Mouse (Mus musculus): ENCODE measurements around the gene Tdo2. TPM values are rescaled to one million over a fixed set of nuclear protein-coding genes. Genes with fewer than 3 reads are reported as not detected.

Tdo2 gene
- polyA plus RNA-seq (2017; shearing (Covaris generic)), result under 1 TPM; 0.12 to 0.84 TPM

GRCm38 (mm10) chr3:81976102-81976501 lies at the start of gene Tdo2:
TSS of gene Tdo2 (minus strand) at chr3:81976202.

GRCm38 (mm10) chr3:81981990-81982389 lies 6.0 kb upstream of the Tdo2 start, which contains the start of gene Asic5:
TSS of gene Asic5 (plus strand) at chr3:81982290.

DNA sequence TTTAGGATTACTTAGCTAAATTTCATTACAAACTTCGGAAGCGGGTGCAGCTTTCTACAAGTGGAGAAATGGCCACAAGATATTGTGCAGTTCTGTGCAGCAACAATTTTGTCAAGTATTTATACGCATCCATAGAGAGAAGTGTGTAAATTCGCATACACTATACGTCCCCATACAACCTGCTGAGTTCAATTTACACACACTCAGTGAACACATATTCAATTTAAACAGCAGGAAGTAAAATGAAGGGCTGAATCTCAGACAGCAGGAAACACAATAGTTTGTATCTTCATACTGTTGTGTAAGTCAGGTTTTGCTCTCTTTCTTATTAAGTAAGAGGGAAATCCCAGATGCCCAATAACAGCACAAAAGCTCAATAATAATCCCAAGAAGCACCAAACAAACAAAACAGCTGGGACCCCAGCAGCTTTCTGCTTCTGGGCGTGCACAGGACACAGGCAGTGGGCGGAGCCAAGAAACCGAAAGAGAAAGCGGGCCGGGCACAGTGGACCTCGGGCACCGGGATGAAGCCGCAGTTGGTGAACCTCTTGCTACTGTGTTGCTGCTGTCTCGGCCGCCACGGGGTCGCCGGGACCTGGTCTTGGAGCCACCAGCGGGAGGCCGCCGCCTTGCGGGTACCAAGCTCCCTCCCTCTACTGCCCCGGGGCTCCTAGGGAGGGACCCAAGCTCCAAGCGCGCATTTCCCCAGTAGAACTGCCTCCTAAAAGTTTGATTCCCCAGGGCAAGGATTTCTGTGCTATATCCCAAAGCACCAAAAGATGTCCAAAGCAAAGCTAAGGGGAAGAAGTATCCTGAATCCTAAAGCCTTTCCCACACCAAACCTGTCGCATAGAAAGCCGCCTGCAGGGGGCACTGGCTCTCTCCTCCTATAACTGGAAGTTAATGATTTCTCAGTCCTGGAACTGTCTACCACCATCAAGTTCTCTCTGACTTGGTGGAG lies 43.6 kb downstream of the Tdo2 start, which contains the start of gene Ctso:
TSS of gene Ctso (plus strand) at position 461 of the 961 bp plus-strand sequence.

Other genes with a start within 250 kb of the Tdo2 start
- gene Ctso, start 43.6 kb downstream of the Tdo2 start, polyA plus RNA-seq (2017; shearing (Covaris generic)), result 10 to 100 TPM; 53.9 to 60.2 TPM
- gene Asic5, start 6.1 kb upstream of the Tdo2 start, polyA plus RNA-seq (2017; shearing (Covaris generic)), result not detected
- 1 to 10 TPM; 2.4 to 2.9 TPM for gene Gucy1b1, start 98.5 kb upstream of the Tdo2 start, polyA plus RNA-seq (2017; shearing (Covaris generic))
- 10 to 100 TPM; 11.4 to 13.4 TPM for gene Gucy1a1, start 169.6 kb upstream of the Tdo2 start, polyA plus RNA-seq (2017; shearing (Covaris generic))

Measured in inflammation-experienced regulatory T-cells (primary cell).